Mouse (Mus musculus) forebrain, embryonic 15.5 days (tissue): ENCODE measurements at regions not wholly inside any gene's neighbourhood (a gene's known extent, or its start where the extent isn't known, plus 50 kb on each side); places are given as distances from the start of the nearest gene placed in this dataset.

Source experiments
- ATAC-seq: fragments of 200-750 bp; cut with Nextera tagmentation; replicated peaks from 2 replicates; pipeline ENCODE4 v1.8.0; 2017; ENCODE audit warnings: mild to moderate bottlenecking, moderate TSS enrichment, moderate library complexity
- H3K27ac ChIP-seq: fragments of 300-500 bp; sonication (generic); replicated peaks from 2 replicates; pipeline ENCODE4 v1.5.1; 2015; ENCODE audit warnings: mild to moderate bottlenecking, inconsistent platforms
- H3K27me3 ChIP-seq: fragments of 300-500 bp; sonication (generic); 2 replicates; pipeline ENCODE4 v1.6.1; 2015; ENCODE audit warnings: inconsistent platforms
- H3K36me3 ChIP-seq: fragments of 300-500 bp; sonication (generic); 2 replicates; pipeline ENCODE4 v1.6.1; 2015; ENCODE audit warnings: mild to moderate bottlenecking, inconsistent platforms
- H3K4me1 ChIP-seq: fragments of 300-500 bp; sonication (generic); 2 replicates; pipeline ENCODE4 v1.6.1; 2015; ENCODE audit warnings: inconsistent platforms
- H3K4me2 ChIP-seq: fragments of 300-500 bp; sonication (generic); replicated peaks from 2 replicates; pipeline ENCODE4 v1.6.1; 2015; ENCODE audit warnings: mild to moderate bottlenecking, inconsistent platforms
- H3K4me3 ChIP-seq: fragments of 300-500 bp; sonication (generic); 2 replicates; pipeline ENCODE4 v1.5.1; 2015; ENCODE audit warnings: mild to moderate bottlenecking, inconsistent platforms
- H3K9ac ChIP-seq: fragments of 300-500 bp; sonication (generic); replicated peaks from 2 replicates; pipeline ENCODE4 v1.6.1; 2015; ENCODE audit warnings: mild to moderate bottlenecking, inconsistent platforms
- H3K9me3 ChIP-seq: fragments of 300-500 bp; sonication (generic); 2 replicates; pipeline ENCODE4 v1.6.1; 2016; ENCODE audit warnings: inconsistent platforms
- WGBS: fragments of 180-500 bp; shearing (Covaris S2); methylation state at CpG from one replicate; pipeline ENCODE4 v1.1.7; 2015; ENCODE audit warnings: mixed read lengths; 5-methylcytosine and 5-hydroxymethylcytosine counted together

- 47% methylated on average over 5 of the region's 5 CpGs for WGBS
- no peak overlapping the region for H3K9ac ChIP-seq
- H3K4me3 ChIP-seq, result no peak overlapping the region
- peak; percentile 38; the same call in 1 of the 2 replicates for ATAC-seq
- no peak overlapping the region for H3K4me2 ChIP-seq
- no peaks in the 10 kb centered on the region for H3K36me3 ChIP-seq
- 0 out of 2 replicates have a peak, but pooled peaks cover 3% of the 10 kb centered on the region for H3K4me1 ChIP-seq
- H3K27me3 ChIP-seq, result no peaks in the 10 kb centered on the region
- no peak overlapping the region for H3K27ac ChIP-seq
- no peaks in the 10 kb centered on the region for H3K9me3 ChIP-seq
These were observed 170.4 kb upstream of the Setmar start for GRCm38 (mm10) chr6:107894296-107895090.

GRCm38 (mm10) chr6:107910576-107910975 is 154.3 kb upstream of the Setmar start:
- no peak for ATAC-seq
- Histone ChIP-seq H3K4me2 (no peak overlapping the region), H3K27me3 (no peaks in the 10 kb centered on the region), H3K9ac (no peak overlapping the region), H3K4me1 (no peaks in the 10 kb centered on the region), H3K4me3 (no peak overlapping the region), H3K9me3 (no peaks in the 10 kb centered on the region), H3K36me3 (no peaks in the 10 kb centered on the region), H3K27ac (no peak overlapping the region)

GRCm38 (mm10) chr6:107911387-107911786 is 153.5 kb upstream of the Setmar start:
- 65% methylated on average over 2 of the region's 2 CpGs for WGBS
- ATAC-seq, result no peak
- Histone ChIP-seq H3K4me1 (no peaks in the 10 kb centered on the region), H3K4me2 (no peak overlapping the region), H3K4me3 (no peak overlapping the region), H3K27ac (no peak overlapping the region), H3K36me3 (no peaks in the 10 kb centered on the region), H3K9ac (no peak overlapping the region), H3K27me3 (no peaks in the 10 kb centered on the region), H3K9me3 (no peaks in the 10 kb centered on the region)

- WGBS, result 57% methylated on average over 12 of the region's 12 CpGs
- no peaks in the 10 kb centered on the region for H3K36me3 ChIP-seq
- H3K27me3 ChIP-seq, result no peaks in the 10 kb centered on the region
- no peak overlapping the region for H3K27ac ChIP-seq
- peak; percentile 55 for ATAC-seq
- no peaks in the 10 kb centered on the region for H3K9me3 ChIP-seq
- H3K4me1 ChIP-seq, result no peaks in the 10 kb centered on the region
- no peak overlapping the region for H3K9ac ChIP-seq
- H3K4me2 ChIP-seq, result no peak overlapping the region
- no peak overlapping the region for H3K4me3 ChIP-seq
These were observed 141.2 kb upstream of the Setmar start for GRCm38 (mm10) chr6:107923528-107924199.

GRCm38 (mm10) chr6:107924200-107924735 is 140.6 kb upstream of the Setmar start:
- WGBS, result 67% methylated on average over 7 of the region's 7 CpGs
- H3K36me3 ChIP-seq, result no peaks in the 10 kb centered on the region
- no peak overlapping the region for H3K9ac ChIP-seq
- H3K4me2 ChIP-seq, result no peak overlapping the region
- no peaks in the 10 kb centered on the region for H3K27me3 ChIP-seq
- H3K9me3 ChIP-seq, result no peaks in the 10 kb centered on the region
- H3K4me1 ChIP-seq, result no peaks in the 10 kb centered on the region
- no peak for ATAC-seq
- no peak overlapping the region for H3K27ac ChIP-seq
- no peak overlapping the region for H3K4me3 ChIP-seq

- WGBS, result 64% methylated on average over 8 of the region's 8 CpGs
- no peak overlapping the region for H3K4me2 ChIP-seq
- H3K9ac ChIP-seq, result no peak overlapping the region
- no peaks in the 10 kb centered on the region for H3K9me3 ChIP-seq
- H3K27me3 ChIP-seq, result no peaks in the 10 kb centered on the region
- no peaks in the 10 kb centered on the region for H3K4me1 ChIP-seq
- H3K4me3 ChIP-seq, result no peak overlapping the region
- ATAC-seq, result no peak; the same call in 1 of the 2 replicates
- no peak overlapping the region for H3K27ac ChIP-seq
- no peaks in the 10 kb centered on the region for H3K36me3 ChIP-seq
These were observed 134.2 kb upstream of the Setmar start for GRCm38 (mm10) chr6:107930439-107931173.

- no peaks in the 10 kb centered on the region for H3K36me3 ChIP-seq
- H3K9me3 ChIP-seq, result no peaks in the 10 kb centered on the region
- H3K4me3 ChIP-seq, result no peak overlapping the region
- ATAC-seq, result no peak
- H3K27me3 ChIP-seq, result no peaks in the 10 kb centered on the region
- no peak overlapping the region for H3K27ac ChIP-seq
- H3K4me2 ChIP-seq, result no peak overlapping the region
- 88% methylated on average over 4 of the region's 4 CpGs for WGBS
- no peaks in the 10 kb centered on the region for H3K4me1 ChIP-seq
- no peak overlapping the region for H3K9ac ChIP-seq
These were observed 133.7 kb upstream of the Setmar start for GRCm38 (mm10) chr6:107931174-107931557.

GRCm38 (mm10) chr6:107936075-107936635 is 128.7 kb upstream of the Setmar start:
- no peaks in the 10 kb centered on the region for H3K36me3 ChIP-seq
- no peak overlapping the region for H3K27ac ChIP-seq
- H3K27me3 ChIP-seq, result no peaks in the 10 kb centered on the region
- H3K4me2 ChIP-seq, result no peak overlapping the region
- no peaks in the 10 kb centered on the region for H3K9me3 ChIP-seq
- WGBS, result 92% methylated on average over 6 of the region's 6 CpGs
- H3K4me1 ChIP-seq, result no peaks in the 10 kb centered on the region
- no peak for ATAC-seq
- H3K9ac ChIP-seq, result no peak overlapping the region
- H3K4me3 ChIP-seq, result no peak overlapping the region

GRCm38 (mm10) chr6:107968694-107969093 is 96.2 kb upstream of the Setmar start:
- 81% methylated on average over 2 of the region's 2 CpGs for WGBS
- no peak for ATAC-seq
- Histone ChIP-seq H3K9ac (no peak overlapping the region), H3K4me2 (no peak overlapping the region), H3K27ac (no peak overlapping the region), H3K27me3 (no peaks in the 10 kb centered on the region), H3K36me3 (no peaks in the 10 kb centered on the region), H3K9me3 (no peaks in the 10 kb centered on the region), H3K4me1 (no peaks in the 10 kb centered on the region), H3K4me3 (no peak overlapping the region)

GRCm38 (mm10) chr6:107998921-107999690 is 65.7 kb upstream of the Setmar start:
- H3K27me3 ChIP-seq, result no peaks in the 10 kb centered on the region
- no peaks in the 10 kb centered on the region for H3K4me1 ChIP-seq
- H3K4me3 ChIP-seq, result no peak overlapping the region
- ATAC-seq, result no peak
- no peak overlapping the region for H3K9ac ChIP-seq
- H3K36me3 ChIP-seq, result no peaks in the 10 kb centered on the region
- H3K4me2 ChIP-seq, result no peak overlapping the region
- WGBS, result 79% methylated on average over 8 of the region's 8 CpGs
- H3K27ac ChIP-seq, result no peak overlapping the region
- H3K9me3 ChIP-seq, result no peaks in the 10 kb centered on the region

- Histone ChIP-seq H3K9ac (no peak overlapping the region), H3K36me3 (no peaks in the 10 kb centered on the region), H3K4me3 (no peak overlapping the region), H3K4me2 (no peak overlapping the region), H3K27me3 (no peaks in the 10 kb centered on the region), H3K9me3 (no peaks in the 10 kb centered on the region), H3K4me1 (no peaks in the 10 kb centered on the region), H3K27ac (no peak overlapping the region)
- WGBS, result 88% methylated on average over 1 of the region's 1 CpGs
- ATAC-seq, result no peak
These were observed 61.6 kb upstream of the Setmar start for GRCm38 (mm10) chr6:108003231-108003630.
